Mouse (Mus musculus) intestine, embryonic 15.5 days (tissue): ENCODE measurements around the gene Ntn4. TPM values are rescaled to one million over a fixed set of nuclear protein-coding genes. Genes with fewer than 3 reads are reported as not detected.

Experiments used
- ATAC-seq: fragments of 200-750 bp; cut with Nextera tagmentation; 2 replicates; pipeline ENCODE4 v1.8.0; 2017; ENCODE audit warnings: moderate TSS enrichment, moderate library complexity
- H3K27ac ChIP-seq: fragments of 300-500 bp; sonication (generic); 2 replicates; pipeline ENCODE4 v1.5.1; 2015; ENCODE audit warnings: mild to moderate bottlenecking, inconsistent platforms
- H3K27me3 ChIP-seq: fragments of 300-500 bp; sonication (generic); replicated peaks from 2 replicates; pipeline ENCODE4 v1.6.1; 2015; ENCODE audit warnings: inconsistent platforms
- H3K36me3 ChIP-seq: fragments of 300-500 bp; sonication (generic); 2 replicates; pipeline ENCODE4 v1.6.1; 2015; ENCODE audit warnings: inconsistent platforms
- H3K4me1 ChIP-seq: fragments of 300-500 bp; sonication (generic); replicated peaks from 2 replicates; pipeline ENCODE4 v1.6.1; 2015; ENCODE audit warnings: inconsistent platforms
- H3K4me2 ChIP-seq: fragments of 300-500 bp; sonication (generic); replicated peaks from 2 replicates; pipeline ENCODE4 v1.6.1; 2015; ENCODE audit warnings: mild to moderate bottlenecking, inconsistent platforms
- H3K4me3 ChIP-seq: fragments of 300-500 bp; sonication (generic); replicated peaks from 2 replicates; pipeline ENCODE4 v1.5.1; 2015; ENCODE audit warnings: inconsistent platforms
- H3K9ac ChIP-seq: fragments of 300-500 bp; sonication (generic); 2 replicates; pipeline ENCODE4 v1.6.1; 2015; ENCODE audit warnings: inconsistent platforms
- H3K9me3 ChIP-seq: fragments of 300-500 bp; sonication (generic); 2 replicates; pipeline ENCODE4 v1.6.1; 2016; ENCODE audit warnings: inconsistent platforms
- WGBS: fragments of 180-500 bp; shearing (Covaris S2); methylation state at CpG from one replicate; pipeline ENCODE4 v1.1.7; 2015; 5-methylcytosine and 5-hydroxymethylcytosine counted together
- polyA plus RNA-seq: library from polyadenylated mRNA; unstranded; fragments of >200 nt; fragmentation: Nextera tagmentation; extraction: Ambion mirVana; gene quantifications from 2 replicates; pipeline ENCODE4 v1.2.1, GENCODE M21; 2015

The Ntn4 gene
- 0.29 and 0.47 TPM in 2 replicates for polyA plus RNA-seq

DNA sequence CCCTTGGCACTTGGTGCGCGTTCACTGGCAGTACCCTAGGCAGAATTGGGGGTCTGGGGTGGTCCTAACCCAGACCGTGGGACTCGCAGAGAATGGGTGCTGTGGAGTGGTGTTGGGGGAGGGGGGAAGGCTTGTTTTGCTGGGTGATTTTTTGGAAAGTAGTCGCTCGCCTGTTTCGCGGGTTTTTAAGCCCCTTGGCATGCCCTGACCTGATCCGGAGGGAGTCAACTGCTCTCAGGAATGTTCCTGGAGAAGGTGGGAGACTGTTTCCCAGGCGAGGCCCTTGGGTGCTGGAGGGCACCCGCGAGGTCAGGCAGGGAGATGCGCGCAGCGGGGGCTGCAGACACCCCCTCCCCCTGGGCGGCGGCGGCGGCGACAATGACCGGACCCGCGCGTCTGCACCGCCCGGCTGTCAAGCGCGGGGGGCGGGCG lies at the start of gene Ntn4:
Gene Ntn4 (plus strand): TSS at position 161 of the 432 bp plus-strand sequence.
- Histone ChIP-seq H3K4me3 (peak within 1 kb of the TSS; percentile 74), H3K27me3 (peaks cover 20% of the 10 kb centered on the region), H3K4me1 (peaks cover 15% of the 10 kb centered on the region), H3K9ac (peak within 1 kb of the TSS; percentile 67), H3K27ac (no peak within 1 kb of the TSS), H3K4me2 (peak within 1 kb of the TSS; percentile 100), H3K9me3 (no peaks in the 10 kb centered on the region), H3K36me3 (no peaks in the 10 kb centered on the region)
- 6% methylated on average over 30 of the region's 30 CpGs for WGBS
- ATAC-seq: no peak

- no peak for ATAC-seq
- 58% methylated on average over 12 of the region's 12 CpGs for WGBS
- H3K9ac ChIP-seq: no peak overlapping the region
- H3K9me3 ChIP-seq: no peaks in the 10 kb centered on the region
- no peak overlapping the region for H3K27ac ChIP-seq
- no peaks in the 10 kb centered on the region for H3K36me3 ChIP-seq
- H3K27me3 ChIP-seq: no peaks in the 10 kb centered on the region; the same call in 1 of the 2 replicates
- 0 out of 2 replicates have a peak, but pooled peaks cover 10% of the 10 kb centered on the region for H3K4me1 ChIP-seq
- no peak overlapping the region for H3K4me2 ChIP-seq
- H3K4me3 ChIP-seq: no peak overlapping the region
Measured at GRCm38 (mm10) chr10:93592456-93592855, 48.0 kb upstream of the Ntn4 start.

GRCm38 (mm10) chr10:93594022-93594482 lies 46.4 kb upstream of the Ntn4 start:
- peak; percentile 69 for ATAC-seq
- peak overlapping the region; percentile 82 for H3K4me2 ChIP-seq
- no peaks in the 10 kb centered on the region for H3K9me3 ChIP-seq
- H3K27ac ChIP-seq: no peak overlapping the region
- H3K4me3 ChIP-seq: peak overlapping the region; percentile 39
- 2% methylated on average over 22 of the region's 22 CpGs for WGBS
- H3K36me3 ChIP-seq: no peaks in the 10 kb centered on the region
- H3K9ac ChIP-seq: peak overlapping the region; percentile 9; the same call in 1 of the 2 replicates
- no peaks in the 10 kb centered on the region; the same call in 1 of the 2 replicates for H3K27me3 ChIP-seq
- H3K4me1 ChIP-seq: 0 out of 2 replicates have a peak, but pooled peaks cover 4% of the 10 kb centered on the region

- no peak for ATAC-seq
- Histone ChIP-seq H3K36me3 (no peaks in the 10 kb centered on the region), H3K4me3 (no peak overlapping the region), H3K4me1 (0 out of 2 replicates have a peak, but pooled peaks cover 4% of the 10 kb centered on the region), H3K9ac (no peak overlapping the region), H3K9me3 (no peaks in the 10 kb centered on the region), H3K27ac (no peak overlapping the region), H3K27me3 (no peaks in the 10 kb centered on the region; the same call in 1 of the 2 replicates), H3K4me2 (no peak overlapping the region)
- WGBS: 65% methylated on average over 4 of the region's 4 CpGs
Measured at GRCm38 (mm10) chr10:93595831-93596230, 44.6 kb upstream of the Ntn4 start.

- Histone ChIP-seq H3K27ac (no peak overlapping the region), H3K9me3 (no peaks in the 10 kb centered on the region), H3K36me3 (no peaks in the 10 kb centered on the region), H3K4me1 (0 out of 2 replicates have a peak, but pooled peaks cover 4% of the 10 kb centered on the region), H3K27me3 (no peaks in the 10 kb centered on the region; the same call in 1 of the 2 replicates), H3K4me2 (no peak overlapping the region), H3K9ac (no peak overlapping the region), H3K4me3 (no peak overlapping the region)
- WGBS: 81% methylated on average over 3 of the region's 3 CpGs
- no peak for ATAC-seq
Measured at GRCm38 (mm10) chr10:93596641-93597040, 43.8 kb upstream of the Ntn4 start.

GRCm38 (mm10) chr10:93602309-93602708 lies 38.2 kb upstream of the Ntn4 start:
- H3K4me3 ChIP-seq: no peak overlapping the region
- no peaks in the 10 kb centered on the region for H3K4me1 ChIP-seq
- no peaks in the 10 kb centered on the region for H3K36me3 ChIP-seq
- no peak for ATAC-seq
- no peak overlapping the region for H3K4me2 ChIP-seq
- no peaks in the 10 kb centered on the region for H3K9me3 ChIP-seq
- no peak overlapping the region for H3K27ac ChIP-seq
- H3K27me3 ChIP-seq: no peaks in the 10 kb centered on the region
- 80% methylated on average over 5 of the region's 5 CpGs for WGBS
- no peak overlapping the region for H3K9ac ChIP-seq

- Histone ChIP-seq H3K4me1 (no peaks in the 10 kb centered on the region), H3K36me3 (no peaks in the 10 kb centered on the region), H3K4me2 (no peak overlapping the region), H3K27ac (no peak overlapping the region), H3K4me3 (no peak overlapping the region), H3K9me3 (no peaks in the 10 kb centered on the region), H3K9ac (no peak overlapping the region), H3K27me3 (no peaks in the 10 kb centered on the region)
- ATAC-seq: no peak
- 87% methylated on average over 1 of the region's 1 CpGs for whole genome bisulfite sequencing
Measured at GRCm38 (mm10) chr10:93603256-93603655, 37.2 kb upstream of the Ntn4 start.

DNA sequence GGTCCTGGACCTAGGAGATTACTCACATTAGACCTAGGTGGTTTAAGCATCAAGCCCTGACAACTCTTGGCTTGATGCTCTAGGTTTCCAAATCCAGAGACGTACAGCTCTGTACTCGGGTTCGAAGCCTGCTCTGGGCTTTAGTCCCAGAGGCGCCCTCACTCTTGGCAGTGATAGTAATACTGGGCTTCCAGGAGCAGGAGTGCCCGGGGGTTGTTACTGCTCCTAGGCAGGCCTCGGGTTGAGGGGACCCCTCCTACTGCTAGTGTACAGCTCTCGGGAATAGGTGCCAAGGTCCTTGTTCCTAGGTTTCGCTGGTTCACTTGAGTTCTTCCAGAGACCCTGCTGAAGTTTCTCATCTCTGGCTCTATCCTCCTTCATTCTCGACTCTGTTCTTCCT lies 34.2 kb upstream of the Ntn4 start:
- Histone ChIP-seq H3K4me1 (no peaks in the 10 kb centered on the region), H3K36me3 (no peaks in the 10 kb centered on the region), H3K27me3 (no peaks in the 10 kb centered on the region), H3K4me3 (no peak overlapping the region), H3K9me3 (no peaks in the 10 kb centered on the region; the same call in 1 of the 2 replicates), H3K9ac (no peak overlapping the region), H3K4me2 (no peak overlapping the region), H3K27ac (no peak overlapping the region)
- 88% methylated on average over 9 of the region's 9 CpGs for WGBS
- ATAC-seq: no peak

GRCm38 (mm10) chr10:93608051-93608450 lies 32.4 kb upstream of the Ntn4 start:
- H3K27me3 ChIP-seq: no peaks in the 10 kb centered on the region
- H3K9ac ChIP-seq: no peak overlapping the region
- no peak overlapping the region for H3K27ac ChIP-seq
- no peaks in the 10 kb centered on the region for H3K4me1 ChIP-seq
- H3K4me2 ChIP-seq: no peak overlapping the region
- no peaks in the 10 kb centered on the region for H3K36me3 ChIP-seq
- no peak for ATAC-seq
- 51% methylated on average over 9 of the region's 9 CpGs for WGBS
- no peak overlapping the region for H3K4me3 ChIP-seq
- H3K9me3 ChIP-seq: no peaks in the 10 kb centered on the region; the same call in 1 of the 2 replicates

DNA sequence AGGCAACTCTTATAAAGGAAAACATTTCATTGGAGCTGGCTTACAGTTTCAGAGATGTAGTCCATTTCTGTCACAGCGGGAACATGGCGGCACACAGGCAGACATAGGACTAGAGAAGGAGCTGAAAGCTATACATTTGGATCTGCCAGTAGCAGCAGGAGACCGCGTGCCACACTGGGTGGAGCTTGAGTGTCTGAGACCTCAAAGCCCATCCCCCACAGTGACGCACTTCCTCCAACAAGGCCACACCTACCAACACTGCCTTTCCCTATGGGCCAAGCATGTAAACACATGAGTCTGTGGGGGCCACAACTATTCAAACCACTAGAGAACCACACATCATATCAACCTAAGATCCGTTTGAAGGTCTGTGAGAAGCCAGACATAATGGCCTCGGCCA lies 31.2 kb upstream of the Ntn4 start:
- no peak overlapping the region for H3K4me2 ChIP-seq
- no peaks in the 10 kb centered on the region for H3K36me3 ChIP-seq
- H3K9me3 ChIP-seq: no peaks in the 10 kb centered on the region; the same call in 1 of the 2 replicates
- 91% methylated on average over 7 of the region's 7 CpGs for WGBS
- no peak overlapping the region for H3K9ac ChIP-seq
- H3K27me3 ChIP-seq: no peaks in the 10 kb centered on the region
- no peak for ATAC-seq
- H3K4me3 ChIP-seq: no peak overlapping the region
- no peaks in the 10 kb centered on the region for H3K4me1 ChIP-seq
- H3K27ac ChIP-seq: no peak overlapping the region

GRCm38 (mm10) chr10:93610896-93611295 lies 29.6 kb upstream of the Ntn4 start:
- Histone ChIP-seq H3K9me3 (no peaks in the 10 kb centered on the region; the same call in 1 of the 2 replicates), H3K27me3 (no peaks in the 10 kb centered on the region), H3K4me2 (no peak overlapping the region), H3K9ac (no peak overlapping the region), H3K4me1 (no peaks in the 10 kb centered on the region), H3K27ac (no peak overlapping the region), H3K36me3 (no peaks in the 10 kb centered on the region), H3K4me3 (no peak overlapping the region)
- no peak for ATAC-seq
- WGBS: 93% methylated on average over 1 of the region's 1 CpGs

GRCm38 (mm10) chr10:93611419-93612007 lies 29.0 kb upstream of the Ntn4 start:
- ATAC-seq: no peak
- Histone ChIP-seq H3K27ac (no peak overlapping the region), H3K9ac (no peak overlapping the region), H3K4me3 (no peak overlapping the region), H3K4me2 (no peak overlapping the region), H3K4me1 (no peaks in the 10 kb centered on the region), H3K9me3 (no peaks in the 10 kb centered on the region; the same call in 1 of the 2 replicates), H3K36me3 (no peaks in the 10 kb centered on the region), H3K27me3 (no peaks in the 10 kb centered on the region)
- 48% methylated on average over 18 of the region's 18 CpGs for WGBS

GRCm38 (mm10) chr10:93614850-93615249 lies 25.6 kb upstream of the Ntn4 start:
- WGBS: 80% methylated on average over 8 of the region's 8 CpGs
- H3K36me3 ChIP-seq: no peaks in the 10 kb centered on the region

More at GRCm38 (mm10) chr10:93614850-93615249, 25.6 kb upstream of the Ntn4 start:
- Histone ChIP-seq H3K4me1 (no peaks in the 10 kb centered on the region), H3K9ac (no peak overlapping the region), H3K9me3 (no peaks in the 10 kb centered on the region), H3K27ac (no peak overlapping the region), H3K4me2 (no peak overlapping the region), H3K4me3 (no peak overlapping the region), H3K27me3 (no peaks in the 10 kb centered on the region)
- no peak for ATAC-seq
